8 mouse cellular contexts compared by ENCODE assay signal in genomic region chr10:57531616-57532217, GRCm38 (mm10). TPM values are rescaled to one million over a fixed set of nuclear protein-coding genes. Genes with fewer than 3 reads are reported as not detected.
DNase-seq lines count a peak whose midpoint lies in the region; ATAC-seq and TF ChIP-seq lines count a peak whose summit lies in the region.

No protein-coding gene starts in this region.

- peaks cover 6% of the 10 kb centered on the region for H3K36me3 ChIP-seq in hindbrain, embryonic 12.5 days
- peaks cover 4% of the 10 kb centered on the region; the same call in 1 of the 2 replicates for H3K36me3 ChIP-seq in midbrain, embryonic 16.5 days (ENCODE audit: control insufficient read depth, insufficient read depth, low read length)

- peak overlapping the region; percentile 88 for H3K9ac ChIP-seq in hindbrain, embryonic 12.5 days
- H3K9ac ChIP-seq in midbrain, embryonic 16.5 days (ENCODE audit: low read depth, low read length): peak overlapping the region; percentile 94

- peak overlapping the region; percentile 74 for H3K4me2 ChIP-seq in hindbrain, embryonic 12.5 days (replicated peaks)
- H3K4me2 ChIP-seq in midbrain, embryonic 16.5 days (ENCODE audit: low read length): peak overlapping the region; percentile 95

- TF ChIP-seq POLR2A in bone marrow macrophage, adult 2 months (IDR thresholded peaks at IDR 0.05; ENCODE audit: borderline replicate concordance, low read depth, low read length): no peak

- 4% methylated on average over 28 of the region's 28 CpGs for WGBS in hindbrain, embryonic 12.5 days
- 3% methylated on average over 28 of the region's 28 CpGs for WGBS in midbrain, embryonic 16.5 days

- H3K4me3 ChIP-seq in layer of hippocampus, adult 2 months: peak overlapping the region; percentile 95
- peak overlapping the region; percentile 74 for H3K4me3 ChIP-seq in bone marrow macrophage, adult 2 months (ENCODE audit: insufficient read depth, low read length)
- peak overlapping the region; percentile 88 for H3K4me3 ChIP-seq in hindbrain, embryonic 12.5 days
- H3K4me3 ChIP-seq in midbrain, embryonic 16.5 days (ENCODE audit: low read depth, low read length): peak overlapping the region; percentile 90

- no peak for TF ChIP-seq CTCF in layer of hippocampus, adult 2 months (conservative IDR thresholded peaks at IDR 0.05)
- no peak for TF ChIP-seq CTCF in bone marrow macrophage, adult 2 months (IDR thresholded peaks at IDR 0.05; ENCODE audit: low read depth, low read length)

- no peak for ATAC-seq in hindbrain, embryonic 12.5 days (ENCODE audit: low FRiP score)
- ATAC-seq in midbrain, embryonic 16.5 days: no peak

- H3K27ac ChIP-seq in layer of hippocampus, adult 2 months: peak overlapping the region; percentile 98
- peak overlapping the region; percentile 67 for H3K27ac ChIP-seq in bone marrow macrophage, adult 2 months (ENCODE audit: insufficient read depth, low read depth, low read length)
- H3K27ac ChIP-seq in hindbrain, embryonic 12.5 days: peak overlapping the region; percentile 96
- H3K27ac ChIP-seq in midbrain, embryonic 16.5 days (ENCODE audit: low read length): peak overlapping the region; percentile 98

- H3K27me3 ChIP-seq in hindbrain, embryonic 12.5 days: peaks cover 3% of the 10 kb centered on the region; the same call in 1 of the 2 replicates
- no peaks in the 10 kb centered on the region for H3K27me3 ChIP-seq in midbrain, embryonic 16.5 days (ENCODE audit: control insufficient read depth, insufficient read depth, low read depth, low read length)

- H3K4me1 ChIP-seq in bone marrow macrophage, adult 2 months (ENCODE audit: control insufficient read depth, insufficient read depth, low read length): peaks cover 4% of the 10 kb centered on the region
- H3K4me1 ChIP-seq in hindbrain, embryonic 12.5 days: peaks cover 20% of the 10 kb centered on the region
- H3K4me1 ChIP-seq in midbrain, embryonic 16.5 days (ENCODE audit: control insufficient read depth, insufficient read depth, low read length): peaks cover 31% of the 10 kb centered on the region

- no peak for DNase-seq in layer of hippocampus, adult 2 months (ENCODE audit: low spot score in 2 of 2)
- DNase-seq in layer of hippocampus, postnatal 14 days (ENCODE audit: low spot score in 2 of 2): no peak
- DNase-seq in gastrocnemius, postnatal 4 days (ENCODE audit: low spot score in 2 of 2): no peak
- no peak for DNase-seq in layer of hippocampus, adult 11-12 months (ENCODE audit: low spot score)
- DNase-seq in right cerebral cortex, postnatal 25 days: no peak

- no peaks in the 10 kb centered on the region for H3K9me3 ChIP-seq in hindbrain, embryonic 12.5 days (replicated peaks)
- no peaks in the 10 kb centered on the region for H3K9me3 ChIP-seq in midbrain, embryonic 16.5 days (replicated peaks; ENCODE audit: control insufficient read depth, low read length, poor library complexity, severe bottlenecking)

RNA-seq across cellular contexts. Expression of gene Serinc1, which starts 0.6 kb away (rescaled TPM):
- total RNA-seq in layer of hippocampus, adult 2 months (2021): 100 to 1,000 TPM; 901 to 988 TPM
- 100 to 1,000 TPM; 886 to 905 TPM for total RNA-seq in layer of hippocampus, postnatal 14 days (2021)
- 187 and 188 TPM in 2 replicates for polyA plus RNA-seq in bone marrow macrophage, adult 2 months (2012; ENCODE audit: insufficient read depth, insufficient read length, missing spikeins)
- polyA plus RNA-seq in hindbrain, embryonic 12.5 days (2016; fragmentation: Nextera tagmentation; extraction: Ambion mirVana): 261 and 289 TPM in 2 replicates
- polyA plus RNA-seq in midbrain, embryonic 16.5 days (2015; fragmentation: Nextera tagmentation; extraction: Ambion mirVana): 456 and 463 TPM in 2 replicates
- 100 to 1,000 TPM; 168 to 169 TPM for total RNA-seq in gastrocnemius, postnatal 4 days (2021)

RNA-seq across cellular contexts. Expression of gene Hsf2, which starts 45.5 kb away (rescaled TPM):
- 10 to 100 TPM; 31.8 to 33.0 TPM for total RNA-seq in layer of hippocampus, adult 2 months (2021)
- total RNA-seq in layer of hippocampus, postnatal 14 days (2021): 10 to 100 TPM; 37.0 to 37.2 TPM
- 22.4 and 25.5 TPM in 2 replicates for polyA plus RNA-seq in bone marrow macrophage, adult 2 months (2012; ENCODE audit: insufficient read depth, insufficient read length, missing spikeins)
- 69.7 and 73.1 TPM in 2 replicates for polyA plus RNA-seq in hindbrain, embryonic 12.5 days (2016; fragmentation: Nextera tagmentation; extraction: Ambion mirVana)
- polyA plus RNA-seq in midbrain, embryonic 16.5 days (2015; fragmentation: Nextera tagmentation; extraction: Ambion mirVana): 54.2 and 60.7 TPM in 2 replicates
- 10 to 100 TPM; 38.0 to 50.0 TPM for total RNA-seq in gastrocnemius, postnatal 4 days (2021)

Comparison
In these comparisons a context has a peak if more than half of its experiments do, and no peak if none do; other contexts are left out.
1. RNA of gene Serinc1, which starts 0.6 kb away (total RNA-seq): 901 to 988 TPM in layer of hippocampus, adult 2 months and 886 to 905 TPM in layer of hippocampus, postnatal 14 days; 168 to 169 TPM in gastrocnemius, postnatal 4 days; every median in the first group is over 4 times any median in the second.
2. Peak in every context shown above with its lines, with median percentiles within 50 percentile points of each other: H3K27ac ChIP-seq and H3K4me3 ChIP-seq.